Mouse (Mus musculus) myocyte (in vitro differentiated cells): ENCODE data around the gene Myo5a.

Experiments used
- MYOD1 ChIP-seq, 3 experiments: IDR thresholded peaks; one replicate each; pipeline ENCODE4 v1.6.1; 2011; ENCODE audit warnings: control low read depth in 2 of 3, low read depth in 2 of 3, mild to moderate bottlenecking in 2 of 3, moderate library complexity in 1 of 3; ENCODE audit not compliant: insufficient read length in 2 of 3, control insufficient read depth in 1 of 3
- POLR2A ChIP-seq: IDR thresholded peaks from one replicate; pipeline ENCODE4 v1.6.1; 2011; ENCODE audit warnings: low read depth, mild to moderate bottlenecking, control low read depth, moderate library complexity; ENCODE audit not compliant: insufficient read length
- USF1 ChIP-seq: IDR thresholded peaks from one replicate; pipeline ENCODE4 v1.6.1; 2011; ENCODE audit warnings: low read depth, mild to moderate bottlenecking, control low read depth, moderate library complexity

DNA sequence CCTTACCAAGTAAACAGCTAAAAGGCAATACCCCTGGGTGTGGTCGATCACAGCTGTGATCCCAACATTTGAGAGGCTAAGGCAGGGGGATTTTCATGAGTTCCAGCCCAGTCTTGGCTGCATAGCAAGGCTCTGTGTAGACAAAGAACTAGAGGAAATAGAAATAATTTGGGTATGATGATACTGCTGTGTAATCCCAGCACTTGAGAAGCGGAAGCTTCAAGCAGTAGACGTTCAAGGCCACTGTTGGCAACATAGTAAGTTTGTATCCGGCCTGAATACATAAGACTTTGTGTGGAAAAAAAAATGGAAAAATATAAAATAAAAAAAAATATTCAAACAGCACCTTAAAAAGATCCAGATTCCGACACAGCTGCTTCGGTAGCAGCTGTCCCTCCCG lies 48.3 kb upstream of the Myo5a start:
- TF ChIP-seq MYOD1 (IDR thresholded peaks at IDR 0.05; ENCODE audit: control insufficient read depth in 1 of 3, insufficient read length in 2 of 3, low read depth in 2 of 3) = no peak
- TF ChIP-seq POLR2A = no peak
- no peak for TF ChIP-seq USF1
